Mouse (Mus musculus): ENCODE measurements around the gene Marf1. TPM values are rescaled to one million over a fixed set of nuclear protein-coding genes. Genes with fewer than 3 reads are reported as not detected.
A peak's percentile ranks its signal among the peaks of the same experiment; 100 is the strongest.
"Not testable (repeated sequence)": the region's sequence is repeated elsewhere in the genome, so short reads cannot be mapped to it uniquely, and the experiment has no call there.

Gene Marf1
- polyA plus RNA-seq, 1 experiment from 2014 or later, result 20.7 TPM

GRCm38 (mm10) chr16:14169706-14170105 lies 6.6 kb upstream of the Marf1 start:
- Histone ChIP-seq H3K4me1 (ENCODE audit: control insufficient read depth, insufficient read depth, low read length) (peaks cover 1% of the 10 kb centered on the region; the same call in 1 of the 2 replicates), H3K27me3 (ENCODE audit: control insufficient read depth, insufficient read depth, low read length) (no peaks in the 10 kb centered on the region), H3K9ac (ENCODE audit: low read depth, low read length) (no peak overlapping the region), H3K4me2 (replicated peaks; ENCODE audit: low read depth, low read length) (no peak overlapping the region), H3K4me3 (ENCODE audit: low read length) (no peak overlapping the region), H3K9me3 (ENCODE audit: control insufficient read depth, low read length) (no peaks in the 10 kb centered on the region), H3K27ac (ENCODE audit: low read depth, low read length) (no peak overlapping the region), H3K36me3 (ENCODE audit: control insufficient read depth, insufficient read depth, low read length) (peaks cover 65% of the 10 kb centered on the region)
- ATAC-seq (ENCODE audit: low FRiP score, low TSS enrichment), result no peak
- 86% methylated on average over 1 of the region's 1 CpGs for WGBS

- no peaks in the 10 kb centered on the region for H3K27me3 ChIP-seq (ENCODE audit: control insufficient read depth, insufficient read depth, low read length)
- H3K9me3 ChIP-seq (ENCODE audit: control insufficient read depth, low read length), result no peaks in the 10 kb centered on the region
- H3K4me1 ChIP-seq (ENCODE audit: control insufficient read depth, insufficient read depth, low read length), result peaks cover 10% of the 10 kb centered on the region
- no peak overlapping the region for H3K4me3 ChIP-seq (ENCODE audit: low read length)
- H3K27ac ChIP-seq (ENCODE audit: low read depth, low read length), result no peak overlapping the region
- H3K9ac ChIP-seq (ENCODE audit: low read depth, low read length), result no peak overlapping the region
- WGBS, result 92% methylated on average over 4 of the region's 4 CpGs
- peaks cover 36% of the 10 kb centered on the region for H3K36me3 ChIP-seq (ENCODE audit: control insufficient read depth, insufficient read depth, low read length)
- no peak overlapping the region for H3K4me2 ChIP-seq (replicated peaks; ENCODE audit: low read depth, low read length)
- ATAC-seq (ENCODE audit: low FRiP score, low TSS enrichment), result no peak
Measured at GRCm38 (mm10) chr16:14166490-14166889, 3.3 kb upstream of the Marf1 start.

- Histone ChIP-seq H3K36me3 (ENCODE audit: control insufficient read depth, insufficient read depth, low read length) (peaks cover 9% of the 10 kb centered on the region; the same call in 1 of the 2 replicates), H3K9ac (ENCODE audit: low read depth, low read length) (peak overlapping the region; percentile 85), H3K27me3 (ENCODE audit: control insufficient read depth, insufficient read depth, low read length) (no peaks in the 10 kb centered on the region), H3K4me2 (replicated peaks; ENCODE audit: low read depth, low read length) (peak overlapping the region; percentile 46), H3K4me3 (ENCODE audit: low read length) (peak overlapping the region; percentile 85), H3K4me1 (ENCODE audit: control insufficient read depth, insufficient read depth, low read length) (peaks cover 10% of the 10 kb centered on the region), H3K9me3 (ENCODE audit: control insufficient read depth, low read length) (no peaks in the 10 kb centered on the region), H3K27ac (ENCODE audit: low read depth, low read length) (0 out of 2 replicates have a peak overlapping the region, but pooled peaks have one; percentile 91)
- ATAC-seq (ENCODE audit: low FRiP score, low TSS enrichment), result no peak
- 2% methylated on average over 10 of the region's 10 CpGs for WGBS
Measured at GRCm38 (mm10) chr16:14163731-14164130, 580 bp upstream of the Marf1 start.

GRCm38 (mm10) chr16:14160941-14161340 lies 2.2 kb downstream of the Marf1 start:
- H3K27ac ChIP-seq (ENCODE audit: low read depth, low read length), result no peak overlapping the region
- no peak overlapping the region for H3K4me3 ChIP-seq (ENCODE audit: low read length)
- ATAC-seq (ENCODE audit: low FRiP score, low TSS enrichment), result no peak
- WGBS, result 91% methylated on average over 1 of the region's 1 CpGs
- H3K27me3 ChIP-seq (ENCODE audit: control insufficient read depth, insufficient read depth, low read length), result no peaks in the 10 kb centered on the region
- H3K4me2 ChIP-seq (replicated peaks; ENCODE audit: low read depth, low read length), result no peak overlapping the region
- no peak overlapping the region for H3K9ac ChIP-seq (ENCODE audit: low read depth, low read length)
- no peaks in the 10 kb centered on the region for H3K36me3 ChIP-seq (ENCODE audit: control insufficient read depth, insufficient read depth, low read length)
- H3K4me1 ChIP-seq (ENCODE audit: control insufficient read depth, insufficient read depth, low read length), result peaks cover 16% of the 10 kb centered on the region
- H3K9me3 ChIP-seq (ENCODE audit: control insufficient read depth, low read length), result no peaks in the 10 kb centered on the region

- no peaks in the 10 kb centered on the region for H3K9me3 ChIP-seq (ENCODE audit: control insufficient read depth, low read length)
- peak overlapping the region; percentile 84 for H3K4me3 ChIP-seq (ENCODE audit: low read length)
- peak overlapping the region; percentile 96 for H3K27ac ChIP-seq (ENCODE audit: low read depth, low read length)
- no peaks in the 10 kb centered on the region for H3K36me3 ChIP-seq (ENCODE audit: control insufficient read depth, insufficient read depth, low read length)
- under 1% methylated on average over 10 of the region's 10 CpGs for WGBS
- H3K4me1 ChIP-seq (ENCODE audit: control insufficient read depth, insufficient read depth, low read length), result peaks cover 14% of the 10 kb centered on the region
- no peaks in the 10 kb centered on the region for H3K27me3 ChIP-seq (ENCODE audit: control insufficient read depth, insufficient read depth, low read length)
- peak overlapping the region; percentile 68 for H3K9ac ChIP-seq (ENCODE audit: low read depth, low read length)
- H3K4me2 ChIP-seq (replicated peaks; ENCODE audit: low read depth, low read length), result peak overlapping the region; percentile 48
- peak; percentile 0; the same call in 1 of the 2 replicates for ATAC-seq (ENCODE audit: low FRiP score, low TSS enrichment)
Measured at GRCm38 (mm10) chr16:14159746-14160131, 3.4 kb downstream of the Marf1 start.

GRCm38 (mm10) chr16:14158936-14159745 lies 4.0 kb downstream of the Marf1 start:
- Histone ChIP-seq H3K4me1 (ENCODE audit: control insufficient read depth, insufficient read depth, low read length) (peaks cover 8% of the 10 kb centered on the region), H3K27me3 (ENCODE audit: control insufficient read depth, insufficient read depth, low read length) (no peaks in the 10 kb centered on the region), H3K27ac (ENCODE audit: low read depth, low read length) (peak overlapping the region; percentile 96), H3K36me3 (ENCODE audit: control insufficient read depth, insufficient read depth, low read length) (no peaks in the 10 kb centered on the region), H3K9ac (ENCODE audit: low read depth, low read length) (peak overlapping the region; percentile 83), H3K9me3 (ENCODE audit: control insufficient read depth, low read length) (no peaks in the 10 kb centered on the region), H3K4me2 (replicated peaks; ENCODE audit: low read depth, low read length) (peak overlapping the region; percentile 81), H3K4me3 (ENCODE audit: low read length) (peak overlapping the region; percentile 84)
- WGBS, result under 1% methylated on average over 53 of the region's 58 CpGs
- ATAC-seq (ENCODE audit: low FRiP score, low TSS enrichment), result peak; percentile 95

GRCm38 (mm10) chr16:14158536-14158935 lies 4.6 kb downstream of the Marf1 start:
- 7% methylated on average over 7 of the region's 7 CpGs for WGBS
- no peak for ATAC-seq (ENCODE audit: low FRiP score, low TSS enrichment)
- peak overlapping the region; percentile 83 for H3K9ac ChIP-seq (ENCODE audit: low read depth, low read length)
- H3K4me3 ChIP-seq (ENCODE audit: low read length), result peak overlapping the region; percentile 84
- no peaks in the 10 kb centered on the region for H3K27me3 ChIP-seq (ENCODE audit: control insufficient read depth, insufficient read depth, low read length)
- peaks cover 6% of the 10 kb centered on the region; the same call in 1 of the 2 replicates for H3K4me1 ChIP-seq (ENCODE audit: control insufficient read depth, insufficient read depth, low read length)
- peak overlapping the region; percentile 81 for H3K4me2 ChIP-seq (replicated peaks; ENCODE audit: low read depth, low read length)
- peak overlapping the region; percentile 78; the same call in 1 of the 2 replicates for H3K27ac ChIP-seq (ENCODE audit: low read depth, low read length)
- no peaks in the 10 kb centered on the region for H3K9me3 ChIP-seq (ENCODE audit: control insufficient read depth, low read length)
- peaks cover 2% of the 10 kb centered on the region; the same call in 1 of the 2 replicates for H3K36me3 ChIP-seq (ENCODE audit: control insufficient read depth, insufficient read depth, low read length)

- ATAC-seq (ENCODE audit: low FRiP score, low TSS enrichment), result no peak
- Histone ChIP-seq H3K36me3 (ENCODE audit: control insufficient read depth, insufficient read depth, low read length) (peaks cover 20% of the 10 kb centered on the region), H3K4me1 (ENCODE audit: control insufficient read depth, insufficient read depth, low read length) (peaks cover 6% of the 10 kb centered on the region; the same call in 1 of the 2 replicates), H3K27ac (ENCODE audit: low read depth, low read length) (no peak overlapping the region), H3K4me3 (ENCODE audit: low read length) (no peak overlapping the region), H3K4me2 (replicated peaks; ENCODE audit: low read depth, low read length) (no peak overlapping the region), H3K27me3 (ENCODE audit: control insufficient read depth, insufficient read depth, low read length) (no peaks in the 10 kb centered on the region), H3K9ac (ENCODE audit: low read depth, low read length) (no peak overlapping the region), H3K9me3 (ENCODE audit: control insufficient read depth, low read length) (no peaks in the 10 kb centered on the region)
- WGBS, result 89% methylated on average over 3 of the region's 6 CpGs
Measured at GRCm38 (mm10) chr16:14156312-14156711, 6.8 kb downstream of the Marf1 start.

GRCm38 (mm10) chr16:14155638-14156037 lies 7.5 kb downstream of the Marf1 start:
- 77% methylated on average over 1 of the region's 2 CpGs for WGBS
- not testable (repeated sequence) for H3K9ac ChIP-seq (ENCODE audit: low read depth, low read length); H3K4me1 ChIP-seq (ENCODE audit: control insufficient read depth, insufficient read depth, low read length); H3K9me3 ChIP-seq (ENCODE audit: control insufficient read depth, low read length); H3K4me3 ChIP-seq (ENCODE audit: low read length); H3K27me3 ChIP-seq (ENCODE audit: control insufficient read depth, insufficient read depth, low read length); H3K27ac ChIP-seq (ENCODE audit: low read depth, low read length); H3K4me2 ChIP-seq (replicated peaks; ENCODE audit: low read depth, low read length); ATAC-seq (ENCODE audit: low FRiP score, low TSS enrichment)
- peaks cover 26% of the 10 kb centered on the region for H3K36me3 ChIP-seq (ENCODE audit: control insufficient read depth, insufficient read depth, low read length)

Measured in kidney, embryonic 14.5 days (tissue).